Mouse (Mus musculus) olfactory bulb, adult 2 months (tissue): ENCODE measurements around the gene Sh3bp5.

Experiments used
- CTCF ChIP-seq: fragments of 200-500 bp; IDR thresholded peaks from 2 replicates; pipeline ENCODE4 v1.5.1; 2012; ENCODE audit warnings: low read depth, mild to moderate bottlenecking, low read length, moderate library complexity; ENCODE audit not compliant: insufficient read depth
- POLR2A ChIP-seq: fragments of 200-500 bp; IDR thresholded peaks from 2 replicates; pipeline ENCODE4 v1.6.1; 2012; ENCODE audit warnings: mild to moderate bottlenecking, low read depth, low read length, moderate library complexity; ENCODE audit not compliant: insufficient read depth

- TF ChIP-seq CTCF = no peak
- TF ChIP-seq POLR2A = no peak
Observed at GRCm38 (mm10) chr14:31435018-31435915, 611 bp downstream of the Sh3bp5 start.
